ENCODE assay signal across 15 mouse cellular contexts in genomic region chr12:109857705-109858104, GRCm38 (mm10).
"Had no signal": no experiment of that assay in that cellular context is flagged by ENCODE, and none has a peak within 500 bp of the region (broad histone marks: within the 10 kb centered on the region; RNA-seq: fewer than 3 reads in every experiment).

No protein-coding gene starts in this region.

- H3K36me3 ChIP-seq: limb, embryonic 13.5 days; liver, embryonic 13.5 days; midbrain, embryonic 15.5 days; neural tube, embryonic 13.5 days; stomach, embryonic 15.5 days had no signal

- H3K9ac ChIP-seq: limb, embryonic 13.5 days; liver, embryonic 13.5 days; liver, postnatal 0 days; midbrain, embryonic 15.5 days; neural tube, embryonic 13.5 days; stomach, embryonic 15.5 days had no signal

- H3K27ac ChIP-seq: kidney, postnatal 0 days; layer of hippocampus, adult 2 months; limb, embryonic 13.5 days; liver, embryonic 13.5 days; midbrain, embryonic 15.5 days; neural tube, embryonic 13.5 days; stomach, embryonic 15.5 days had no signal

- H3K4me3 ChIP-seq: layer of hippocampus, adult 2 months; limb, embryonic 13.5 days; liver, embryonic 13.5 days; midbrain, embryonic 15.5 days; neural tube, embryonic 13.5 days; stomach, embryonic 15.5 days had no signal

- DNase-seq: kidney, adult 9 months; kidney, postnatal 4 days; liver, embryonic 13.5 days; liver, postnatal 0 days; lung, postnatal 36 days; right cerebral cortex, postnatal 14 days; thymus, adult 2 months; thymus, postnatal 25 days had no signal

- H3K4me1 ChIP-seq: limb, embryonic 13.5 days; liver, embryonic 13.5 days; midbrain, embryonic 15.5 days; neural tube, embryonic 13.5 days; stomach, embryonic 15.5 days had no signal

- ATAC-seq: liver, postnatal 0 days; midbrain, embryonic 15.5 days had no signal

- H3K27me3 ChIP-seq: limb, embryonic 13.5 days; liver, embryonic 13.5 days; midbrain, embryonic 15.5 days; neural tube, embryonic 13.5 days; stomach, embryonic 15.5 days had no signal

- H3K9me3 ChIP-seq: liver, embryonic 13.5 days; midbrain, embryonic 15.5 days; stomach, embryonic 15.5 days had no signal

- H3K4me2 ChIP-seq: limb, embryonic 13.5 days; liver, embryonic 13.5 days; midbrain, embryonic 11.5 days; midbrain, embryonic 15.5 days; neural tube, embryonic 13.5 days; stomach, embryonic 15.5 days had no signal
